Mouse (Mus musculus) kidney, adult 8-10 months (tissue): ENCODE results near the gene Olfr1099.

Experiments
- DNase-seq, 2 experiments: peaks; one replicate each; pipeline ENCODE4 v3.0.0; 2022

The Olfr1099 gene

DNA sequence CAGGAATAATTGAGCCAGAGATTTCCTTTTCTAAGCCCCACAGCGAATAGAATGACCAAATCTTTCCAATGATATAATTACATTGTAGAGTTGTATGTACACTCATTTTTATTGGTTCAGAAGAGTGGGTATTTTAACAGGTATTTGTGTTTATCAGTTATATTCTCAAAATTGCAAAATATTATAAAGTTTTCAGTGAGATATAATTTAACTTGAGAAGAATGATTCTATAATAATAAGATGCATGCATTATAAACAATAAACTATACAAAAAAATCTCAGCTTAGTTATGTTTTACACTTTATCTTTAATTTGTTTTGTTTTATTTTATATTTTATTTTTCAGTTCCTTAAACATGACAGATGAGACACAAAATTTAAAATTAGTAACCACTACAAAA is at the start of gene Olfr1099:
TSS of gene Olfr1099 (minus strand) at position 101 of the 400 bp plus-strand sequence.
- no peak for DNase-seq

DNA sequence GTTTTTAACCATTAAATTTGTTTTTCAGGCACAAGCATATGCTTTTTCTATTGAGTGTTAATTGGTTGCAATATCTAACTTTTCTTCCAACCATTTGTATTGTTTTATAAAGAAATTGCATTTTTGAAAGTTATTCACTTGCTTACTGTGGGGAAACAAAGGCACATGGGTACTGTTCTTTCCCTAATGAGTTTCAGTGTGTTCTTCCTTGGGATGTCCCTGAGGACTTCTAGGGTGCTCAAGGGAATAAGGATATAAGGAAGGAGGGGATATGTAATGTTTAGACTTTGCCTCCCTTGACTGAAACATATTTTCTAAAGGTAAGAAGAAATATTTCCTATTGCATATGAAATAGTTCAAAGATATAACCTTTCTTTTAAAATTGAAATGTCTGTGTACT is 37.6 kb upstream of the Olfr1099 start, which contains the start of gene Olfr1102:
TSS of gene Olfr1102 (plus strand) at position 301 of the 400 bp plus-strand sequence.
- no peak for DNase-seq

DNA sequence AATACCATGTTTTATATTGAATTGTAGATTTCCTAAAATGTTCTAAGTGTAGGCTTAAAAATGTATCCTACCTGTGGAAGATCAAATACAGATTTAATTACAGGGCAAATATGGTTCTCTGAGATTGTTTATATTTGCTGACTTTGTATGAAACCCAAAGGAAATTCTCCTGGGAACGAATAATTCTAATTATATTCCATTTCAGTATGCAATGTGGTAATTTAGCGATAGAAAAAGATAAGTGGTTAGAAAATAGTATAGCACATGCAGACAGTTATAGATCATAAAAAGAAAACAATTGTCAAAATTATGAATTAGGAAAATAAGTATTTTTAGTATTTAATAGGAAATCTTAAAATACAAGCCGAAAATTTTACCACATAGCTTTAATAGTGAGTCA is 30.6 kb upstream of the Olfr1099 start, which contains the start of gene Olfr1101:
TSS of gene Olfr1101 (minus strand) at position 101 of the 400 bp plus-strand sequence.
- no peak for DNase-seq

DNA sequence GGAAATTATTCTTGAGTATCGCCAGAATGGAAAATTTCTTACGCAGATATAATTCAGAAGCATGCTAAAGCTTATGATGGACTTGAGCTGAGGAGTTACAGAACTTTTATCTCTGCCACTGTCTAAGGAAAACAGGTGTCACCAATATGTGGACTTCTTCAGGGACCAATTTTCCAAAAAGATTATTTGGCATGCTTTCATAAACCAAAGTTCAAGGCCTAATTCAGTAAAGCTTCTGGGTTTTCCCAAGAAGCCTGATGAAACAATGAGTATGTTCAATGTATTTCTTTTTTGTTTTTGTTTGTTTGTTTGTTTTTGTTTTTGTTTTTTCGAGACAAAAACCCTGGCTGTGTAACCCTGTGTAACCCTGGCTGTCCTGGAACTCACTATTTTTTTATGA is 19.4 kb upstream of the Olfr1099 start, which contains the start of gene Olfr1100:
TSS of gene Olfr1100 (minus strand) at position 101 of the 400 bp plus-strand sequence.
- no peak for DNase-seq

DNA sequence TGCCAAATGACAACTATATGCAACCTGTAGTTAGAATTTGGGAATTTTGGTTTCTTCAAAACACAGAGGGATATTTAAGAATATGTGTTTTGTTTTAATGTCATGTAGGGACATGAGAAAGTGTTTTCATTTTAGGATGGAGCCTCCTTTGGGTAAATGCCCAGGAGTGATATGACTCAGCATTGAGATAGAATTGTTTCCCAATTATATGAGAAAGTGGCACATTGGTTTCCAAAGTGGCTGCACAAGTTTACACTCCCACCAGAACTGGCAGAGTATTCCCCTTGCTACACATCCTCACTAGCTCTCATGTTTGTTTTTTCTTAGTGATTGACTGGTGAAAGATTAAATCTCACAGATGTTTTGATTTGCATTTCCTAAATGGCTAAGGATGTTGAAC is 33.9 kb downstream of the Olfr1099 start:
- no peak for DNase-seq

DNA sequence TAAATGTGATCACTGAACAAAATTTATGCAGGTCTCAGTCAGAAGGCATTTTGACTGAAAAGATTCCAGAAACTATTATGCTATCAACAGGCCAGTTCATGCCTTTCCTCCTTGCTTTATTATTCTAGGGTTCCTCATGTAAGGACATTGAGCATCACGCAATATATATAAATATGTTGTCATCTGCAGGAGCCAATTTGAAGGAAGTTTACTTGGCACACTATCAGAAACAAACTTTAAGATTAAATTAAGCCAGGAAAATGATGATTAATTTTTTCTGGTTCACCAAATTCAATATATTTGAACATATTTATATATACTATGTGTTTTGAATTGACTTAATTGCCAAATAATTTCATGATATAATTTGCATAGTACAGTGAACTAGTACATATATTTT is 36.0 kb downstream of the Olfr1099 start, which contains the start of gene Olfr1098:
TSS of gene Olfr1098 (minus strand) at position 101 of the 400 bp plus-strand sequence.
- no peak for DNase-seq

DNA sequence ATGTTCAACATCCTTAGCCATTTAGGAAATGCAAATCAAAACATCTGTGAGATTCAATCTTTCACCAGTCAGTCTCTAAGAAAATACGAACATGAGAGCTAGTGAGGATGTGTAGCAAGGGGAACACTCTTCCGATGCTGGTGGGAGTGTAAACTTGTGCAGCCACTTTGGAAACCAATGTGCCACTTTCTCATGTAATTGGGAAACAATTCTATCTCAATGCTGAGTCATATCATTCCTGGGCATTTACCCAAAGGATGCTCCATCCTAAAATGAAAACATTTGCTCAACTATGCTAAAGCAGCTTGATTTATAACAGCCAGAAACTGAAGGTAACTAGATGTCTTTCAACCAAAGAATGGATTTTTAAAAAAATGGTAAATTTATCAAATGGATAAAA is 54.8 kb downstream of the Olfr1099 start:
- DNase-seq = no peak
